Mouse (Mus musculus) kidney, embryonic 14.5 days (tissue): ENCODE measurements around the gene Agpat3. TPM values are rescaled to one million over a fixed set of nuclear protein-coding genes. Genes with fewer than 3 reads are reported as not detected.

ENCODE experiments used
- ATAC-seq: fragments of 200-750 bp; cut with Nextera tagmentation; 2 replicates; pipeline ENCODE4 v1.8.0; 2017; ENCODE audit warnings: moderate number of reproducible peaks, mild to moderate bottlenecking, moderate TSS enrichment, moderate library complexity; ENCODE audit not compliant: low FRiP score, low TSS enrichment
- H3K27ac ChIP-seq: fragments of 300-500 bp; sonication (generic); 2 replicates; pipeline ENCODE4 v1.5.1; 2014; ENCODE audit warnings: low read depth, mild to moderate bottlenecking, low read length, moderate library complexity, mixed read lengths
- H3K27me3 ChIP-seq: fragments of 300-500 bp; sonication (generic); 2 replicates; pipeline ENCODE4 v1.6.1; 2014; ENCODE audit warnings: mild to moderate bottlenecking, low read length; ENCODE audit not compliant: control insufficient read depth, insufficient read depth
- H3K36me3 ChIP-seq: fragments of 300-500 bp; sonication (generic); 2 replicates; pipeline ENCODE4 v1.6.1; 2014; ENCODE audit warnings: low read length, mixed read lengths; ENCODE audit not compliant: control insufficient read depth, insufficient read depth
- H3K4me1 ChIP-seq: fragments of 300-500 bp; sonication (generic); 2 replicates; pipeline ENCODE4 v1.6.1; 2014; ENCODE audit warnings: low read length, mixed read lengths; ENCODE audit not compliant: control insufficient read depth, insufficient read depth
- H3K4me2 ChIP-seq: fragments of 300-500 bp; sonication (generic); replicated peaks from 2 replicates; pipeline ENCODE4 v1.6.1; 2014; ENCODE audit warnings: low read depth, mild to moderate bottlenecking, low read length
- H3K4me3 ChIP-seq: fragments of 300-500 bp; sonication (generic); 2 replicates; pipeline ENCODE4 v1.5.1; 2014; ENCODE audit warnings: mild to moderate bottlenecking, low read length
- H3K9ac ChIP-seq: fragments of 300-500 bp; sonication (generic); 2 replicates; pipeline ENCODE4 v1.6.1; 2014; ENCODE audit warnings: low read depth, mild to moderate bottlenecking, low read length, moderate library complexity
- H3K9me3 ChIP-seq: fragments of 300-500 bp; sonication (generic); 2 replicates; pipeline ENCODE4 v1.6.1; 2016; ENCODE audit warnings: low read length; ENCODE audit not compliant: control insufficient read depth
- WGBS: fragments of 180-500 bp; shearing (Covaris S2); extraction: QIAGEN DNeasy Blood & Tissue Kit; methylation state at CpG from one replicate; pipeline ENCODE4 v1.1.7; 2014; 5-methylcytosine and 5-hydroxymethylcytosine counted together
- microRNA-seq: library from miRNA; unstranded; fragments of <30 nt; microRNA quantifications from one replicate; pipeline ENCODE4, GENCODE M21; 2016
- polyA plus RNA-seq: library from polyadenylated mRNA; unstranded; fragments of >200 nt; fragmentation: Nextera tagmentation; extraction: Ambion mirVana; gene quantifications from 2 replicates; pipeline ENCODE4 v1.2.1, GENCODE M21; 2014

The Agpat3 gene
- polyA plus RNA-seq, 1 experiment from 2014 or later = 84.7 TPM

DNA sequence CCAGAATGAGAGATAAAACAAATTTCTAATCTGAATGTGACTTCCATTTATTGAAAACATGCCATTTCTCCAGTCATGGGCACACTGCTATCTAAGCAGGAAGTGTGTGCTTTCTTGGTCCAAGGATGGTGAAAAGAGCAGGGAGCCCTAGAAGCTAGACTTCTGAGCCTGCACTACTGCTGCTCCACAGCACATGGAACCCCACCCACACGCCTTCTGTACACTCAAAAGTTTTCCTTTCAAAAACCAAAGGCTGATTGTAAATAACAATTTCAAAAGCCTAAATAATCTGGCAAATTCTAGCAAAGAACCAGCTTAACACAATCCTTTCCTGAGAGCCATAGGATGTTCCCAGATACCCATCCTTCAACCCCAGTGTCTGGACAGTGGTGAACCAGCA is 132.8 kb downstream of the Agpat3 start:
- 88% methylated on average over 1 of the region's 1 CpGs for WGBS
- H3K9ac ChIP-seq = no peak overlapping the region
- no peak overlapping the region for H3K27ac ChIP-seq
- no peak overlapping the region for H3K4me2 ChIP-seq
- H3K4me1 ChIP-seq = no peaks in the 10 kb centered on the region
- no peak for ATAC-seq
- H3K27me3 ChIP-seq = no peaks in the 10 kb centered on the region
- H3K9me3 ChIP-seq = no peaks in the 10 kb centered on the region
- H3K36me3 ChIP-seq = peaks cover 45% of the 10 kb centered on the region
- H3K4me3 ChIP-seq = no peak overlapping the region

Small RNA genes lying within 50 kb of the gene (microRNA-seq; reads per million reads assigned to microRNA genes)
- not detected for gene Mir7659

Other genes starting within 250 kb of the Agpat3 start
- gene D10Jhu81e, start 182.7 kb downstream of the Agpat3 start, polyA plus RNA-seq = 16.3 and 85.4 TPM in 2 replicates
- gene Pwp2, start 167.3 kb downstream of the Agpat3 start, polyA plus RNA-seq = 10.4 and 19.9 TPM in 2 replicates
- gene Trappc10, start 107.8 kb downstream of the Agpat3 start, polyA plus RNA-seq = 16.3 and 22.2 TPM in 2 replicates
- 228 and 265 TPM in 2 replicates for gene Rrp1, start 60.6 kb upstream of the Agpat3 start, polyA plus RNA-seq
- gene Cstb, start 73.2 kb upstream of the Agpat3 start, polyA plus RNA-seq = 206 and 270 TPM in 2 replicates
- 6.9 and 13.2 TPM in 2 replicates for gene Pdxk, start 112.5 kb upstream of the Agpat3 start, polyA plus RNA-seq
- gene Olfr1358, start 164.9 kb upstream of the Agpat3 start, polyA plus RNA-seq = not detected in 2 replicates
- 32.3 and 34.0 TPM in 2 replicates for gene Ilvbl, start 221.9 kb upstream of the Agpat3 start, polyA plus RNA-seq
- gene Syde1, start 239.5 kb upstream of the Agpat3 start, polyA plus RNA-seq = 16.8 and 18.0 TPM in 2 replicates